Mouse (Mus musculus) liver, embryonic 14.5 days (tissue): ENCODE results near the gene Ngfr. TPM values are rescaled to one million over a fixed set of nuclear protein-coding genes. Genes with fewer than 3 reads are reported as not detected.

Source experiments
- ATAC-seq: fragments of 200-750 bp; cut with Nextera tagmentation; 2 replicates; pipeline ENCODE4 v1.8.0; 2017; ENCODE audit warnings: moderate number of reproducible peaks, mild to moderate bottlenecking, moderate library complexity; ENCODE audit not compliant: insufficient read depth
- DNase-seq, 3 experiments: peaks; one replicate each; pipeline ENCODE4 v3.0.0-alpha.2; 2012 to 2013; ENCODE audit warnings: low read depth in 3 of 3, low spot score in 3 of 3
- H3K27ac ChIP-seq: fragments of 300-500 bp; sonication (generic); 2 replicates; pipeline ENCODE4 v1.5.1; 2014; ENCODE audit warnings: moderate library complexity, mild to moderate bottlenecking, control low read depth, inconsistent platforms
- H3K27me3 ChIP-seq: fragments of 300-500 bp; sonication (generic); 2 replicates; pipeline ENCODE4 v1.6.1; 2014; ENCODE audit warnings: mild to moderate bottlenecking, low read length, moderate library complexity; ENCODE audit not compliant: control insufficient read depth, insufficient read depth
- H3K36me3 ChIP-seq: fragments of 300-500 bp; sonication (generic); replicated peaks from 2 replicates; pipeline ENCODE4 v1.6.1; 2014; ENCODE audit warnings: low read depth; ENCODE audit not compliant: control insufficient read depth, insufficient read depth
- H3K4me1 ChIP-seq, 2 experiments: fragments of 200-500 bp in 1 of 2; fragments of 300-500 bp in 1 of 2; sonication (generic) in 1 of 2; replicated peaks; 2 replicates each; pipeline ENCODE4 v1.6.1; 2012 to 2014; ENCODE audit warnings: antibody characterized with exemption in 1 of 2, inconsistent platforms in 1 of 2, low read length in 1 of 2; ENCODE audit not compliant: control insufficient read depth in 2 of 2, insufficient read depth in 2 of 2
- H3K4me2 ChIP-seq: fragments of 300-500 bp; sonication (generic); 2 replicates; pipeline ENCODE4 v1.6.1; 2014; ENCODE audit warnings: low read depth, mild to moderate bottlenecking, control low read depth, moderate library complexity
- H3K4me3 ChIP-seq, 2 experiments: fragments of 200-500 bp in 1 of 2; fragments of 300-500 bp in 1 of 2; sonication (generic) in 1 of 2; 2 replicates each; pipeline ENCODE4 v1.5.1; 2012 to 2014; ENCODE audit warnings: low read depth in 2 of 2, low read length in 2 of 2, mild to moderate bottlenecking in 2 of 2, control low read depth in 1 of 2, inconsistent platforms in 1 of 2, moderate library complexity in 1 of 2; ENCODE audit not compliant: insufficient read depth in 1 of 2
- H3K9ac ChIP-seq: fragments of 300-500 bp; sonication (generic); replicated peaks from 2 replicates; pipeline ENCODE4 v1.6.1; 2014; ENCODE audit warnings: mild to moderate bottlenecking, control low read depth, moderate library complexity
- H3K9me3 ChIP-seq: fragments of 300-500 bp; sonication (generic); 2 replicates; pipeline ENCODE4 v1.6.1; 2016; ENCODE audit warnings: low read length, mixed read lengths; ENCODE audit not compliant: control insufficient read depth
- CTCF ChIP-seq: IDR thresholded peaks from 2 replicates; pipeline ENCODE4 v1.5.1; 2016; ENCODE audit warnings: antibody characterized with exemption, low read depth, control low read depth
- EP300 ChIP-seq: IDR thresholded peaks from 2 replicates; pipeline ENCODE4 v1.6.1; 2016; ENCODE audit warnings: antibody characterized with exemption, low read depth
- WGBS: fragments of 180-500 bp; shearing (Covaris S2); extraction: QIAGEN DNeasy Blood & Tissue Kit; methylation state at CpG from one replicate; pipeline ENCODE4 v1.1.7; 2014; ENCODE audit not compliant: insufficient replicate concordance; 5-methylcytosine and 5-hydroxymethylcytosine counted together
- polyA plus RNA-seq, 2 experiments: library from polyadenylated mRNA; depleted of rRNA in 1 of 2; stranded (reverse) in 1 of 2; unstranded in 1 of 2; fragments of >200 nt; fragmentation: Nextera tagmentation in 1 of 2; extraction: Ambion mirVana in 1 of 2; gene quantifications; 2 replicates each; pipeline versions ENCODE4 v1.2.1 to v1.2.3; 2012 to 2014

Gene Ngfr
- polyA plus RNA-seq, 2 experiments = 1.2 to 2.1 TPM

- ATAC-seq (no peak), DNase-seq (no peak)
- WGBS = 66% methylated on average over 10 of the region's 10 CpGs
- no peak overlapping the region for H3K9ac ChIP-seq
- no peak overlapping the region for H3K27ac ChIP-seq
- H3K9me3 ChIP-seq = no peaks in the 10 kb centered on the region
- no peaks in the 10 kb centered on the region for H3K36me3 ChIP-seq
- H3K4me3 ChIP-seq = no peak overlapping the region
- no peak overlapping the region for H3K4me2 ChIP-seq
- peaks cover 27% of the 10 kb centered on the region for H3K27me3 ChIP-seq
- H3K4me1 ChIP-seq = no peaks in the 10 kb centered on the region
- no peak for TF ChIP-seq CTCF
- TF ChIP-seq EP300 = no peak
Measured at GRCm38 (mm10) chr11:95519299-95519698, 68.2 kb downstream of the Ngfr start.

Other genes with a start within 250 kb of the Ngfr start
- gene Slc35b1, start 203.0 kb downstream of the Ngfr start, polyA plus RNA-seq (2012; rRNA removed) = 24.1 and 24.6 TPM in 2 replicates
- 37.4 and 44.9 TPM in 2 replicates for gene Slc35b1, start 203.0 kb downstream of the Ngfr start, polyA plus RNA-seq (2014; fragmentation: Nextera tagmentation; extraction: Ambion mirVana)
- 18.8 and 22.0 TPM in 2 replicates for gene Spop, start 173.7 kb downstream of the Ngfr start, polyA plus RNA-seq (2012; rRNA removed)
- 31.8 and 36.2 TPM in 2 replicates for gene Spop, start 173.7 kb downstream of the Ngfr start, polyA plus RNA-seq (2014; fragmentation: Nextera tagmentation; extraction: Ambion mirVana)
- gene Nxph3, start 73.2 kb downstream of the Ngfr start, polyA plus RNA-seq (2012; rRNA removed) = 0.03 and 0.08 TPM in 2 replicates
- not detected in 2 replicates for gene Nxph3, start 73.2 kb downstream of the Ngfr start, polyA plus RNA-seq (2014; fragmentation: Nextera tagmentation; extraction: Ambion mirVana)
- 90.4 and 124 TPM in 2 replicates for gene Phb, start 79.2 kb upstream of the Ngfr start, polyA plus RNA-seq (2012; rRNA removed)
- gene Phb, start 79.2 kb upstream of the Ngfr start, polyA plus RNA-seq (2014; fragmentation: Nextera tagmentation; extraction: Ambion mirVana) = 148 and 153 TPM in 2 replicates
- gene Zfp652, start 124.9 kb upstream of the Ngfr start, polyA plus RNA-seq (2012; rRNA removed) = 5.3 and 5.4 TPM in 2 replicates
- 3.2 and 3.7 TPM in 2 replicates for gene Zfp652, start 124.9 kb upstream of the Ngfr start, polyA plus RNA-seq (2014; fragmentation: Nextera tagmentation; extraction: Ambion mirVana)
- gene B130006D01Rik, start 135.9 kb upstream of the Ngfr start, polyA plus RNA-seq (2012; rRNA removed) = 0.09 and 0.11 TPM in 2 replicates
- 0.25 and 0.27 TPM in 2 replicates for gene B130006D01Rik, start 135.9 kb upstream of the Ngfr start, polyA plus RNA-seq (2014; fragmentation: Nextera tagmentation; extraction: Ambion mirVana)
- gene Phospho1, start 236.8 kb upstream of the Ngfr start, polyA plus RNA-seq (2012; rRNA removed) = 21.4 and 22.0 TPM in 2 replicates
- gene Phospho1, start 236.8 kb upstream of the Ngfr start, polyA plus RNA-seq (2014; fragmentation: Nextera tagmentation; extraction: Ambion mirVana) = 5.7 and 6.6 TPM in 2 replicates
- 6.9 and 13.0 TPM in 2 replicates for gene Gngt2, start 249.5 kb upstream of the Ngfr start, polyA plus RNA-seq (2012; rRNA removed)
- 16.5 and 17.5 TPM in 2 replicates for gene Gngt2, start 249.5 kb upstream of the Ngfr start, polyA plus RNA-seq (2014; fragmentation: Nextera tagmentation; extraction: Ambion mirVana)